Mouse (Mus musculus): ENCODE measurements around the gene Kif21a.

Kif21a gene

DNA sequence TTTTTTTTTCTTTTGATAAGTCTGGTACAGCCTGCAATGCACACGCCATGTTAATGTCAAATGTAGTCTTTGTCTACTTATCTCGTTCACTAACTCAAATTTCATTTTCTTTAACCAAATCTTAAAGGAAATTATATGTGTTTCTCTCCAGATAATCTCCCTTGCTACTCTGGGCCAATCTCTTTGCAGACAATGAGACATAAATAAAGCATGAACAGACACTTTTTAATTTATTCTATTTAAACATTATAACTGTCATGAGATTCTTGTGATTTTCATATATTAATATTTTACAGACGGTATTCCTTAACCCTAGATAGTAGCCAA lies 30.9 kb downstream of the Kif21a start:
- in situ Hi-C loops (cut with MboI; ENCODE audit: low sequenced_read_pairs) = no loop called here

DNA sequence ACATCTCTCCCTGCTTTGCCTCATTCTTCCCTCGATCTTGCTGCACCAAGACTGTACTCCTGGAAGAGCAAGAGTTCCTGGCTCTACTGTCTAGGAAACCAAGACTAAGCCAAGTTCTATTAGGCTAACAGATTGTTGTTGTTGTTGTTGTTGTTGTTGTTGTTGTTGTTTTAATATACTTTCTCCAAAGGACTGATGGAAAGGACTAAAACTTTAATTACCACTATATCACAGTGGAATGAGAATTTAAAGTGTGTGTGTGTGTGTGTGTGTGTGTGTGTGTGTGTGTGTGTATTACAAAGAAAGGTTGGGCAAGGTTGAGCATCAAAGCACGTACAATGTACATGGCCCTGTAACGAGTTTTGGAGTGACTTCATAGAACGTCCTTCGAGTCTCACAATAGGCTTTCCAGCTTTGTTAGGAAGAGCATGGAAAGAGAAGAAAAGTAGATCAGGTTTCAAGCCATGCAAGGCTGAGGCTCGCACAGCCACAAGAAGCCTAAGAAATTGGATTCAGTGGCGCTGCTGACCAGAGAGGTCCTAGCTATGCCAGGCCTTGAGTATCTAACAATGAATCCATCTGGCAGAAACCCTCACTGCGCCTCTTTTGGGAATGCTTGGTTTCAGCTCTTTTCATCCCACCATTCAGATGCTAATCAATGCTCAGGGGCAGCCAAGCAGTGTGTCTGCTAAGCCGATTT lies 31.4 kb downstream of the Kif21a start:
- in situ Hi-C loops (cut with MboI; ENCODE audit: low sequenced_read_pairs) = no loop called here

DNA sequence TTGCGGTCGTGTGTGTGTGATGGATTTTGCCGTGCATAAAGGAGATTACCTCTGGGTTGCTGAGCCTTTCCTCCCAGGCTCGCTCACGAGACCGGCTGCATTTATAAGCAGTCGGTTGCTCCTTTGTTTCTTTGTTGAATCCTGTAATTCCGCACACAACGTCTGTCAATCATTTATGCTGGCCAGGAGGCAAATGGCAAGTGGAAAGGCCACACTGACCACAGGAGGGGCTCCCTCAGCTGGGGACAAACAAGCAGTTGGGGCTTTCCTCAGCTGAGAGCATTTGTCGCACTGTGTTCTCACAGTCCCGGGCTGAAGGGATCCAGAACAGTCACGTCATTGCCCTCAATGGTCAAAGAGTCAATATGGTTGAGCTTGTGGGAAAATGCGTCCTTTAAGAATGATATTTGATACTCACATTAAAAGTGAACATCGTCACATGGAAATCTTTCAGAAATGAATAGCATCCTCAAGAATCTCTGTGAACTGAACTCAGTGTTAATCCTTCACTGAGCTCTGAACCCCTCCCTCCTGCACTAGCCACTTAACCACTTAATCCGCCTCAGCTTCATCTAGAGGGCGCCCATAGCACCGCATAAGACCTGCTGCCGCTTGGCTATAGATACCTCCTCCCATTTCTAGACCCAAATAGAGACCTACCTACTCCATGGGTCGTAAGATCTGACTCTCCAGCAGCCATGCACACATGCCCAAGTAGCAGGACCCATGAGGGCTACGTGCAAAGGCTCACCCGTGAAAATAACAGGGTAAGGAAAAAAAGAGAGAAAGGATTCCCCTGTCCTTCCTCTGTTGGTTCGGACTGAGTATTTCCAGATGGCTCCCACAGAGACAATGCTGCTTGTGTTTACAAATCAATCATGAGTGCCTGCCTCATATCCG lies 32.2 kb downstream of the Kif21a start:
- in situ Hi-C loops (cut with MboI; ENCODE audit: low sequenced_read_pairs) = no loop called here

DNA sequence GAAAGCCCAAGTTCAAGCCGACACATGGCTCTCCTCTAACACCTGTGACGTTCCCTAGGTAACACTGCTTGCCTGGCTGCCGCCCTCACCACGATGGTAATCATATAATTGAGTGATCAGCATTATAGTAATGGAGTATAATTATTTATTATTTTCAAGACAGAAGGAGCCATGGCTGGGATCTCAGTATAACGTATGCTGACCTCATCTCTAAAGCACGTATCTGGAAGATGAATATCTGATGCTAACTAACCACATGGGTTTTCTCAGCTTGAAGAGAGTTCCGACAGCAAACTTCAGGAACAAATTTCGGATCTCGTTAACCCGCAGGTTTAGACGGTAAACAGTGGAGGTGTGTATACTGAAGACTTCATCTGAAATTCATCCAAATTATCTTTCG lies 33.4 kb downstream of the Kif21a start:
- in situ Hi-C loops (cut with MboI; ENCODE audit: low sequenced_read_pairs) = no loop called here

DNA sequence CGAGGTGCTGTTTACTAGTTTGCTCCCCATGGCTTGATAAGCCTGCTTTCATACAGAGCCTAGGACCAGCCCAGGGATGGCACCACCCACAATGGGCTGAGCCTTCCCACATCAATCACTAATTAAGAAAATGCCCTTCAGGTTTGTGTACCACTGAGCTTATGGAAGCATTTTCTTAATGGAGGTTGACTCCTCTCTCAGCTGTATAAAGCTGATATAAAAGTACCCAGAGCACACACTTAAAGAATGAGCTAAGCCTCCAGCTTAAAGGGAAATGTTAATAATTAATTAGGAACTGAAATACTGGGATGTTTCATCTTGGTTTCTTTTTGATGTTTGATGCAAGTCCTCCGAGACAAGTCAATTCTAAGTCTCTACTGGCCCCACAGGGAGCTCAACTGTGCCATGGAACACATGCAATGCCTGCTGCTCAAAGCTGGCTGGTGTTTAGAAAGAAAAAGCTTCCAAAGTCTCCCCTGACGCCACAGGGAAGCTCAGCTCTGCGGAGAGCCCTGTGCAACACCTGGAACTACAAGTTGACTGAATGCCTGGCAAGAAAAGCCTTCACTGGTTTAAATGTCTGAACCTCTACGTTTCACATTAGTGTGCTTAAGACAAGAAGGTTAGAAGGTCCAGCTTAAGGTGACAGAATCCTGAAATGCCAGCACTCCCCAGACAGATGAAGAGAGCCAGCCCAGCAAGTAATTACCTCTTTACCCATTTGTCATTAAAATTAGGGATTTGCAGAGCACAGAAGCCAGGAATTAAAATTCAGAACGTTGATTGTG lies 36.8 kb downstream of the Kif21a start:
- in situ Hi-C loops (cut with MboI; ENCODE audit: low sequenced_read_pairs) = no loop called here

DNA sequence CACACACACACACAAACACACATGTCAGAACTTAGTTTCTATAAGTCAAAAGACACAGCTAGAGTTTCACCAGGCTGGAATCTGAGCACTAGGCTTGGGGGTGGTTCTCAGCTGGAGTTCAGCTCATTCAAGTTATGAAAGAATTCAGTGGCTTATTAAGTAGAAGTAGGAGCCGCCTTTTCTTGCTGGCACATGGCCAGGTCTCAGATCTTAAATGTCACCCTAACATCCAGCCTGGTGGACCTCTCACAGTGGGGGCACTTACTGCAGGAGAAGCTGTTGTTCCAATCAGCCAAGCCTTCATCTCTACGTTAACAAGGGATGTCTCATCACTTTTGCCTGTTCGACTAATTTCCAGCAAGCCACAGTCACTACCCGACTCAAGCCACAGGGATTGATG lies 39.5 kb downstream of the Kif21a start:
- in situ Hi-C loops (cut with MboI; ENCODE audit: low sequenced_read_pairs) = no loop called here

DNA sequence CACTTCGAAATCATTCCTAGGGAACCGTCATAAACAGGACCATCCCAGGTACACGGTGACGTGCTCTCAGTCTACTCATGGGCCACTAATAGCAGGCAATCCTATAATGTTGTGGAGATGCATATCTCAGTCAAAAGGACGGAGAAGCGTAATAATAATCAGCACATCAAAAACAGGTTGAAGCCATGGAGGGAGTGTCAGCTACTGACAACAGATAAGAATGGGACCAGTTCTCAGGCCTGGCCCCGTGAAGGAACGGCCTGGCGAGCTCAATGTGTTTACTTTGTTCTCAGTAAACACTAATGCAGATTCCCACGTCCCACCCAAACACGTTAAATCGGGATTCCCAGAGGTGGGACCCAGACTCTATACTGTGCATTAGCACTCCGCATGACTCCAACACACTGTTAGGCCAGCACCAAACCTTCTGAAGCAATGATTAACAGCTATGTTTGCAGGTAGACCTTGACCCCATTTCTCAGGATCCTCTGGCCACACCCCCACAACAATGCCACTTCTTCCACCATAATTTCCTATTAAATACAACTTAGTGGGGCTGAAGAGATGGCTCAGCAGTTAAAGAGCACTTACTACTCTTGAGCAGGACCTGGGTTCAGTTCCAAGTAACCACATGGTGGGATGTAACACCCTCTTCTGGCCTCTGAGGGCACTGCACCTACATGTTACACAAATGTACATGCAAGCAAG lies 42.5 kb downstream of the Kif21a start:
- in situ Hi-C loops (cut with MboI; ENCODE audit: low sequenced_read_pairs) = no loop called here

DNA sequence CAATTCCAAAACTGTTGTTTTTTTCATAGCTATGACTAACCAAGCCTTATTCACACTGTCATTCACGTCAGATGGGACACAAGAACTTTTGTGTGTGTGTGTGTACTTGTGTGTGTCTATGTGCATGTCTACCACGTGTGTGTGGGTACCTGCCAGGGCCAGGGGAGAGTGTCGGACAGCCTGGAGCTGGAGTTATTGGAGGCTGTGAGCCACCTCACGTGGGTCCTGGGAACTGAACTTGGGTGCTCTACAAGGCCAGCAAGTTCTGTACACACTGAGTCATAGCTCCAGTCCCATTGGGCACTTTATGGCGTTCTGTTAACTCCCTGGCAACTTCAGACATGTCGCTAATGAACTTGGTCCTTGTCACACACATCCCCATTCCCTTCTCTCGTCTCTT lies 45.0 kb downstream of the Kif21a start:
- in situ Hi-C loops (cut with MboI; ENCODE audit: low sequenced_read_pairs) = no loop called here

DNA sequence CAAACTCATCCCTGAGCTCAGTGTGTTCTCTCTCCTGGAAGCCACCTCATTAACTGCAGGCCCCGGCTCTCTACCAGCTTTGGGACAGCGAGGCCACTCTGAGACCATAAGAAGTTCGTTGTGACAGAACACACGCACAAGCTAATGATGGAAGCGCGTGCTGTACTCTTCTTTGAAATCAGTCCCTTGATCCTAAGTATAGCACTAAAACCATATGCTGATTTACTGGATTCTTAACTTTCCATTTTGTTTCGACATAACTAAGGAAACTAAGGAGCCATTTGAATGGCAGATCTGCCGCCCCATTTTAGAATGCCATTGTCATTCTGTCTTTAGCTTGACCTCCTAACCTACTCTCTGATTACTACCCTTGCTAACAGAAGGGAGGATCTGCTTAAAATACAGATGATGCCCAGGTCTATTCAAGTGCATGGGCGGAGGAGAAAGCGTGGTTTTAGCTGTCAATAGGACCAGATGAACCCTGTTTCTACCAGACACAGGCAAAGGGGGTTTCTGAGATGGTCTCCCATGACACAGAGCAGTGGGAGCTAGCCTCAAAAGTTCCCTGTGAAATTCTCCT lies 48.6 kb downstream of the Kif21a start:
- in situ Hi-C loops (cut with MboI; ENCODE audit: low sequenced_read_pairs) = no loop called here

DNA sequence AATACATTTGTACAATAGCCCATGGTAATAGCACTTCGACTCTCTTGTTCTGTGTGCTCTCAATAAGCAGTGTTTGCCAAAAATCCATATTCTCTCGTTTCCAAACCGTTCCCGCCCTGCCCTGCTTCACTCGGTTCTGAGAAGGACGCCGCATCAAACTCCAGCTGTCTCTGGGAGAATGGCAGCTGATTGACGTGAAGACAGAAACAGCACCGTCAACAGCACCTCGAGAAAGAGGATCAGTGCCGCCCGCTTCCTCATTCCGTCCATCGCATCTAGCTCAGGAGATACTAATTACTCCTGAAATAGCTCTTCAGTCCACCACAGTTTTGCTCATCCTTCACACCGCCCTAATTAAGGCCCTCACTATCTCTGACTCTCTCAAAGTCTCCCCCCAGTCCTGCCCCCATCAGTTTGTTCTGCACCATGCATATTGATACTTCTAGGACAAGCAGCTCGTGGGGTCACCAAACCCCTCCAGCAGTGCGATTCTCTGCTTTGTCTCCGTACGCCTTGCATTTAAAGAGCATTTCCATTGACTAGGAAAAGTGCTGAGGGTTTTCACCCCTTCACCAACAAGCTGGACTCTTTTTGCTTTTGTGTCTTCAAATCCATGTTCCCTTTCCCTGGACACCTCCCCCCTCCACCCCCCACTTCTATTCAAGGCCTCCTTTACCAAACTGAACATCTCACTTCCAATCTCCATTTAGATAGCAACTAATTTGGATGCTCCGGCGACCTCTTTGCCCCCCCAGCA lies 49.3 kb downstream of the Kif21a start:
- in situ Hi-C loops (cut with MboI; ENCODE audit: low sequenced_read_pairs) = no loop called here

DNA sequence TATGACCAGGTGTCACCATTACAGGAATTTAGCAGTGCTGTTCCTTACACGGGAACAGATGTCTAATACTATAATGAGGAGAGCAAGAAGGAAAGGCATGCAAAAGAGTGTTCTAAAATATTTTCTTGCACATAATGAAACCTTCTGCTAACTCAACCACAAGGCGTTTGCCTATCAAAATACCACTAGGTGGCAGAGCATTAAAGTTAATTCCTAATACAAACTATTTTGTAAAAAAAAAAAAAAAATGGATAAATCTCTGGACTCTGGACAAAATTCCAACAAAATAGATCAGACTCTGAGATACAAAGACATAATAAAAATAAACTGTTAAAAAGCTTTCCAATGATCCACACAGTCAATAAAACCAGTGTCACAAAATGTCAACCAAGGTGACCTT lies 56.9 kb downstream of the Kif21a start:
- in situ Hi-C loops (cut with MboI; ENCODE audit: low sequenced_read_pairs) = no loop called here

DNA sequence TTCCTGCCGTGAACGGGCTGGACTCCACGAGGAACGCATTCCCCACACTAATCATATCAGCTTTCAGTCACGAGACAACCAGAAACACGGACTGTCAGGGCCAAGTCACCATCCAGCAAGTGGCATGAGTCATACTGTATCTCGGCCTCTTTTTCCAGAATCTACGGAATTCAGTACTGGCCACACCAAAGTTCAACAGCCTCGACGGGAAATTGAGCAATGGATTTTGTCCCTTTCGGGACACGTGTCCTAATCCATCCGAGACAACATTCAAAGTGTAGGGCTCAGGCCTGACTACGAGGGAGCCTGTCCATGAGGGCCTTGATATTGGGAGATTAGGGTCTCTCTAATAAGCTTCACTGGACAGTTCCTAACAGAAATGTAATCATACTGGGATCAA lies 57.4 kb downstream of the Kif21a start:
- in situ Hi-C loops (cut with MboI; ENCODE audit: low sequenced_read_pairs) = no loop called here

DNA sequence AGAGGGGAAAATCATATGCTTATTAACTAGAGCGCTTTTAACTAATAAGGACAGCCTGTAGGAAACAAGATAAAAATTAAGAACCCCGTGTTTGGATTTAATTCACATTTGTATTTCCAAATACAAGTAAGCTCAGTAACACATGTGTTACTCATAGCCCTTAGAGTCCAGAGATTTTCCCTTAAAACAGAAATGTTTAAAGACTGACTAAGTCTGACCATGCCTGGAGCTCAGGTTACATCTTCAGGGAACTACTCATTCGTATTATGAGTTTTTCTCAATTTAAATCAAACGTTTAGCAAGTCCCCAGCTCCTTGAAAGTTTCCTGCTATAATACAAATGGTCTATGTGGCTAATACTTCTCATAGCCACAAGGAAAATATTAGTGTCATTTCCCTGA lies 57.9 kb downstream of the Kif21a start:
- in situ Hi-C loops (cut with MboI; ENCODE audit: low sequenced_read_pairs) = no loop called here

DNA sequence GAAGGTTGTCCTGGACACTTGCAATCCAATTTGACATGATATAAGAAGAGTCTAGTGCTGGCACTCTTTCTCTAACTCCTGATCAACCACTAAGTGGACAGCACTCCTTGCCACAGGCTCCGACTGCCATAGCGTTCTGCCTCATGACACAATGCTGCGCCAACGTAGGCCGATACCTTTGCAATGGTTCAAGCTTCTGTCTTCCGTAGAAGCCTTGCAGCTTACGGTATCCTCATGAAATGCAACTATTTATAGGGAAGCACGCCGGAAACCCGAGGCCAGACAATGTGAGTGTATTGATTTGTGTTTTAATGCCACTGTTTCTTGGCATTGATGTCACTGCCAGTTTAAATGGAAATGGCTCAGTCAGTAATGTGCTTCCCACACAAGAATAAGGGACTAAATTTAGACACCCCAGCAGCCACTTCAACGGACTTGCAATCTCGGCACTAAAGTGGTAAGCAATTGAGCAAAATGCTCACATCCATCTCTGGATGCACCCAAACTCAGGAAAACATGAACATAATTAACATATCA lies 62.0 kb downstream of the Kif21a start:
- in situ Hi-C loops (cut with MboI; ENCODE audit: low sequenced_read_pairs) = no loop called here

DNA sequence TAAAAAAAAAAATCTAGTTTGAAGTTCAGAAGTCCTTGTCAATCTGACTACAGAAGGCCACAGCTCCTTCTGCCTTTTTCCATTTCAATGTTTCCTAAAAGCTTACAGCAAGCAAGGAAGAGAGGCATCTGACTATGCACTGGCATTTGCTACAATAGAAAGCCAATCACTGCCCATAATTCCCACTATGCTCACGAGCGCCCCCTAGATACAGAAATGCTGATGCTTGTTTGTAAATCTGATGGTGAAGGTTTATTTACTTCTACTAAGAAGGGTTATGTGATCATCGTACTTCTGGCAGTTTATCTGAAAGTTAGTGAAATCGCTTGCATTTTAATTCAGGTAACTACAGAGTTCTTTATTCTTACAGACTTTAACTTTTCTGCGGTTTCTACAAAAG lies 73.8 kb downstream of the Kif21a start:
- in situ Hi-C loops (cut with MboI; ENCODE audit: low sequenced_read_pairs) = no loop called here

DNA sequence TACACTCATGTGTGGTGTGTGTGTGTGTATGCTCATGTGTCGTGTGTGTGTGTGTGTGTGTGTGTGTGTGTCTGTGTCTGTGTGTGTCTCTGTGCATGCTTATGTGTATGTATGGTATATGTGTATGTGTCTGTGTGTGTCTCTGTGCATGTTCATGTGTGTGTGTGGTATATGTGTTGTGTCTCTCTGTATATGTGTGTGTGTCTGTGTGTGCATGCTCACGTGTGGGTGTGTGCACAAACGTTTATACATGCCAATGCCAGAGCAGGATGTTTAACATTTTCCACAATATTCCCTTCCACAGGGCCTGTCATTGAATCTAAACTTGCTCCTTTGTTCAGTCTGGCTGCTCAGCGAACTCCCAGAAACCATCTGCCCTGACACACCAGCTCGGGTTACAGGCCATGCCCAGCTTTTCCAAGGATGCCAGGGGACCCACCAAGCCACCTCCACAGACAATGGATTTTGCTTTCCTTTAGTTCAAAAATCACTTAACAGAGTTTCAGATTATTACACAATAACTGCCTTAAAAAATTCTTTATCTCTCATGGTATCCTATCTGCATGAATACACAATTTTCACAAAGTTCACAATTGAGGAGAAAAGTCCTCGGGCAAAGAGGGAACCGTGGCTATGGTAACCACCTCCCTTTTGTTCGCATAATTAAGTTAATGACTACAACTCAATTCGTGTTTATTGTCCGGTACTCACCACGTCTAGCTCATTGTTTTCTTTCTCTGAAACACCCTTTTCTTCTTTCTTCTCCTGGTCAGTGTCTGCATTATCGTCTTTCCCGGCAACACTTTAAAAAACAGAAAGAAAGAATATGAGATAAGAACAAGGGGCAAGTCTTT lies 77.6 kb downstream of the Kif21a start:
- in situ Hi-C loops (cut with MboI; ENCODE audit: low sequenced_read_pairs) = no loop called here

DNA sequence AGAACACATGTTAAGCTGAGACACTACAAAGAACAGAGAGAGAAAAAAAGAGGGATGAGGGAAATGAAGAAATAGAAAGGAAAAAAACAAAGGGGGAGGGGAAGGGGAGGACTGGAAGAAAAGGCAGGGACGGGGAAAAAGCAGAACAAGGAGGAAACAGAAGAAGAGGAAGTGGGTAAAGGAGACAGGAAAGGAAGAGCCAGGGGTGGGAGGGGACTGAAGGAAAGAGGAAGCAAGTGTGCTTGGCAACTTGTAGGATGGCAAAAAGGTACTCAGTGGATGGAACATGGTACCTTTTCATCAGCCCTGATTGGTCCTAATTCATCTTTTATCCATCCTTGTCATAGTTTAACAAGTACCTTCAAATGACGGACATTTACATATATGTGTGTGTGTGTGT lies 86.4 kb downstream of the Kif21a start:
- in situ Hi-C loops (cut with MboI; ENCODE audit: low sequenced_read_pairs) = no loop called here

DNA sequence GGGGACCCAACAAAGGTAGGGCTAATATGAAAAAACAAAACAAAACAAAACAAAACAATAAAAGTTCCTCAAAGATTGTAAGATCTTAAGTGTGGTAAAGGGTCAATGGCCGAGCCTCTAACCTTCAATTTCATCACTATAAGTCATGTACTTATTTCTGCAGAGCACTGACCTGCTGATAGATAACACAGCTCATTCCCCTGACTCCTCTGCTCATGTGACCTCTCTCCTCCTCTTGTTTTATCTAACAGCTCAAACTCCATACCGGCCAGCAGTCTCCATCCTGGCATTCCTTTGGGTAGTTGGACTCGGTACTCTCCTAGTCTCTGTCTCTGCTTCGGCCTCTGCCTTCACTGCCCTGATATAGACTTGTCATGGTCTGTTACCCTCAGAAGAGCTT lies 87.2 kb downstream of the Kif21a start:
- in situ Hi-C loops (cut with MboI; ENCODE audit: low sequenced_read_pairs) = no loop called here
